Mouse (Mus musculus): ENCODE results near the gene Scai.

Scai gene

GRCm38 (mm10) chr2:39190561-39191056 is at the start of gene Scai:
Gene Scai (minus strand): TSS chr2:39190734.
- DNase-seq (ENCODE audit: low spot score in 2 of 2), result peak; percentile 92 to 97

GRCm38 (mm10) chr2:39226731-39227130 is 36.2 kb upstream of the Scai start:
- DNase-seq (ENCODE audit: low spot score in 2 of 2), result no peak

- DNase-seq (ENCODE audit: low spot score in 2 of 2), result peak; percentile 82 to 93
Measured at GRCm38 (mm10) chr2:39226019-39226640, 35.6 kb upstream of the Scai start, which contains the start of gene Ppp6c. Gene Ppp6c (minus strand): TSS chr2:39226451.

- peak in 1 of 2 experiments; percentile 59 for DNase-seq (ENCODE audit: low spot score in 2 of 2)
Measured at GRCm38 (mm10) chr2:39225331-39226018, 34.9 kb upstream of the Scai start.

- no peak for DNase-seq (ENCODE audit: low spot score in 2 of 2)
Measured at GRCm38 (mm10) chr2:39224621-39225020, 34.1 kb upstream of the Scai start.

GRCm38 (mm10) chr2:39220010-39220409 is 29.5 kb upstream of the Scai start:
- DNase-seq (ENCODE audit: low spot score in 2 of 2), result no peak

- no peak for DNase-seq (ENCODE audit: low spot score in 2 of 2)
Measured at GRCm38 (mm10) chr2:39219034-39219433, 28.5 kb upstream of the Scai start.

GRCm38 (mm10) chr2:39217150-39217549 is 26.6 kb upstream of the Scai start:
- no peak for DNase-seq (ENCODE audit: low spot score in 2 of 2)

GRCm38 (mm10) chr2:39210738-39211137 is 20.2 kb upstream of the Scai start:
- no peak for DNase-seq (ENCODE audit: low spot score in 2 of 2)

GRCm38 (mm10) chr2:39203359-39203758 is 12.8 kb upstream of the Scai start:
- no peak for DNase-seq (ENCODE audit: low spot score in 2 of 2)

- no peak for DNase-seq (ENCODE audit: low spot score in 2 of 2)
Measured at GRCm38 (mm10) chr2:39194809-39195208, 4.3 kb upstream of the Scai start.

- peak; percentile 62 to 68 for DNase-seq (ENCODE audit: low spot score in 2 of 2)
Measured at GRCm38 (mm10) chr2:39189961-39190560, 473 bp downstream of the Scai start.

GRCm38 (mm10) chr2:39185942-39186341 is 4.6 kb downstream of the Scai start:
- no peak for DNase-seq (ENCODE audit: low spot score in 2 of 2)

- DNase-seq (ENCODE audit: low spot score in 2 of 2), result no peak
Measured at GRCm38 (mm10) chr2:39183587-39183986, 6.9 kb downstream of the Scai start.

- DNase-seq (ENCODE audit: low spot score in 2 of 2), result no peak
Measured at GRCm38 (mm10) chr2:39160996-39161395, 29.5 kb downstream of the Scai start.

- no peak for DNase-seq (ENCODE audit: low spot score in 2 of 2)
Measured at GRCm38 (mm10) chr2:39157916-39158315, 32.6 kb downstream of the Scai start.

- DNase-seq (ENCODE audit: low spot score in 2 of 2), result no peak
Measured at GRCm38 (mm10) chr2:39156821-39157220, 33.7 kb downstream of the Scai start.

- no peak for DNase-seq (ENCODE audit: low spot score in 2 of 2)
Measured at GRCm38 (mm10) chr2:39150943-39151342, 39.6 kb downstream of the Scai start.

- DNase-seq (ENCODE audit: low spot score in 2 of 2), result no peak
Measured at GRCm38 (mm10) chr2:39148075-39148474, 42.5 kb downstream of the Scai start.

GRCm38 (mm10) chr2:39146469-39146868 is 44.1 kb downstream of the Scai start:
- no peak for DNase-seq (ENCODE audit: low spot score in 2 of 2)

GRCm38 (mm10) chr2:39142357-39142948 is 48.1 kb downstream of the Scai start:
- DNase-seq (ENCODE audit: low spot score in 2 of 2), result no peak
